Mouse (Mus musculus) heart, embryonic 16.5 days (tissue): ENCODE measurements at regions not wholly inside any gene's neighbourhood (a gene's known extent, or its start where the extent isn't known, plus 50 kb on each side); places are given as distances from the start of the nearest gene placed in this dataset.
"Not testable (repeated sequence)": the region's sequence is repeated elsewhere in the genome, so short reads cannot be mapped to it uniquely, and the experiment has no call there.

Experiments used
- ATAC-seq: fragments of 200-750 bp; cut with Nextera tagmentation; replicated peaks from 2 replicates; pipeline ENCODE4 v1.8.0; 2017; ENCODE audit warnings: moderate number of reproducible peaks; ENCODE audit not compliant: insufficient read depth, low FRiP score; ENCODE audit errors: extremely low read depth
- H3K27ac ChIP-seq: fragments of 300-500 bp; sonication (generic); 2 replicates; pipeline ENCODE4 v1.5.1; 2014; ENCODE audit warnings: mild to moderate bottlenecking, low read length, control low read depth, moderate library complexity
- H3K27me3 ChIP-seq: fragments of 300-500 bp; sonication (generic); 2 replicates; pipeline ENCODE4 v1.6.1; 2014; ENCODE audit warnings: low read length, mixed read lengths; ENCODE audit not compliant: control insufficient read depth, insufficient read depth
- H3K36me3 ChIP-seq: fragments of 300-500 bp; sonication (generic); 2 replicates; pipeline ENCODE4 v1.6.1; 2014; ENCODE audit not compliant: control insufficient read depth, insufficient read depth
- H3K4me1 ChIP-seq: fragments of 300-500 bp; sonication (generic); 2 replicates; pipeline ENCODE4 v1.6.1; 2014; ENCODE audit warnings: low read length, mixed read lengths; ENCODE audit not compliant: control insufficient read depth, insufficient read depth
- H3K4me2 ChIP-seq: fragments of 300-500 bp; sonication (generic); 2 replicates; pipeline ENCODE4 v1.6.1; 2014; ENCODE audit warnings: low read depth, mild to moderate bottlenecking, control low read depth, low read length
- H3K4me3 ChIP-seq: fragments of 300-500 bp; sonication (generic); 2 replicates; pipeline ENCODE4 v1.5.1; 2014; ENCODE audit warnings: mild to moderate bottlenecking, control low read depth, low read length
- H3K9ac ChIP-seq: fragments of 300-500 bp; sonication (generic); 2 replicates; pipeline ENCODE4 v1.6.1; 2014; ENCODE audit warnings: low read length, control low read depth
- H3K9me3 ChIP-seq: fragments of 300-500 bp; sonication (generic); replicated peaks from 2 replicates; pipeline ENCODE4 v1.6.1; 2016; ENCODE audit warnings: low read length; ENCODE audit not compliant: control insufficient read depth
- WGBS: fragments of 180-500 bp; shearing (Covaris S2); extraction: QIAGEN DNeasy Blood & Tissue Kit; methylation state at CpG from one replicate; pipeline ENCODE4 v1.1.7; 2014; 5-methylcytosine and 5-hydroxymethylcytosine counted together

DNA sequence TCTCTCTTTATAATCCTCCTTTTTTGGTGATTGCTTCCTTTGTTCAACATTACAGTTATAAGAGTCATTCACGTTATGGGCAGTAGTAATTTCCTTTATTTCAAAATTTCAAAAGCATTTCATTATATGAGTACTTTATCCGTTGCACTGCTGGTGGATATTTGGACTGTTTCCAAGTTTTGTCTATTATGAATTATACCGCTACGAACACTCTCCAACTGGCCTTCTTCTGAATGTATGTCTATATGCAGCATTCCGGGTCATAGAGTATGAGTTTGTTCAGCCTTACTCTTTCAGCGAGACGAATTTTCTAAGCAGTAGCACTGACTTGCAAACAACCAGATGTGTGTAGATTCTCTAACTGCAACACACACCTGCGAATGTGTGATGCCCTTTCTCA is 57.8 kb downstream of the Dusp6 start:
- no peaks in the 10 kb centered on the region for H3K36me3 ChIP-seq
- no peaks in the 10 kb centered on the region for H3K27me3 ChIP-seq
- 68% methylated on average over 8 of the region's 8 CpGs for WGBS
- no peak overlapping the region for H3K27ac ChIP-seq
- no peaks in the 10 kb centered on the region for H3K9me3 ChIP-seq
- no peak overlapping the region for H3K9ac ChIP-seq
- no peak overlapping the region for H3K4me3 ChIP-seq
- no peak for ATAC-seq
- no peak overlapping the region for H3K4me2 ChIP-seq
- no peaks in the 10 kb centered on the region for H3K4me1 ChIP-seq

DNA sequence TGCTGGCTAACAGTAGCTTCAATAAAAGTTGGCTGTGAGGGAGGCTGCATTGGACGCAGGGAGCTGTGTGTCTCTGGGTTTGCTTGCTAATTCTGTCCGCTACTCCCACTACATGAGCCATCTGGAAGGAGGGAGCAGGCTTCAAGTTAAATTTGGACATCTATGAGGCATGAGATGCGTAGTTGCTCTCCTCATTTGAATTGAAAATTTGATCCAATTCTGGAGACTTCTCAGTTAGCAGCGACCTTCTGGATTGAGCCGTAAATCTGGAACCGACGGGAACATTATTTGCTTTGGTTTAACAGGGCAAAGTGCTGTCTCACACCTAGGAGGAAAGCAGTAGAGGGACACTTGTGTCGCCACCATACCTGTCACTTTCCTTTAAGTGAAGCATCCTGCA is 60.3 kb downstream of the Dusp6 start:
- no peaks in the 10 kb centered on the region for H3K9me3 ChIP-seq
- H3K4me2 ChIP-seq: no peak overlapping the region
- no peaks in the 10 kb centered on the region for H3K27me3 ChIP-seq
- no peak overlapping the region for H3K4me3 ChIP-seq
- H3K27ac ChIP-seq: no peak overlapping the region
- no peaks in the 10 kb centered on the region for H3K4me1 ChIP-seq
- H3K9ac ChIP-seq: no peak overlapping the region
- WGBS: 86% methylated on average over 8 of the region's 8 CpGs
- no peak for ATAC-seq
- H3K36me3 ChIP-seq: no peaks in the 10 kb centered on the region

DNA sequence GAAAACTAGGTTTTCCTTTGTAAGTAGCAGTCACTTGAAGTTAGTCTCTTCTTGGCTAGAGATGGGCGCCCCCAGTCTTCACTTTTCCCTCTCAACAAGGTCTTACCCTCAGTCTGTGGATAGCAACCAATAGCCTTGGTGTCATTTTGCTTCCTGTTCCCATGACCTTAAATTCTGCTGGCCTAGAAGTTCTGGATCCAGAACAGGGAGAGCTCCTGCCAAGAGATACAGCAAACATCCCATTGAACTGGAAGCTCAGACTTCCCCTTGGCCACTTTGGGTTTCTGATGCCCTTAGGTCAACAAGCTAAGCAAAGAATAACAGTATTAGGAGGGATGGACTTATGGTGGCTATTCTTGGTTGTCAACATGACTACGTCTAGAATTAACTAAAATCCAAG is 64.5 kb downstream of the Dusp6 start:
- peak; percentile 49 for ATAC-seq
- H3K27ac ChIP-seq: no peak overlapping the region

DNA sequence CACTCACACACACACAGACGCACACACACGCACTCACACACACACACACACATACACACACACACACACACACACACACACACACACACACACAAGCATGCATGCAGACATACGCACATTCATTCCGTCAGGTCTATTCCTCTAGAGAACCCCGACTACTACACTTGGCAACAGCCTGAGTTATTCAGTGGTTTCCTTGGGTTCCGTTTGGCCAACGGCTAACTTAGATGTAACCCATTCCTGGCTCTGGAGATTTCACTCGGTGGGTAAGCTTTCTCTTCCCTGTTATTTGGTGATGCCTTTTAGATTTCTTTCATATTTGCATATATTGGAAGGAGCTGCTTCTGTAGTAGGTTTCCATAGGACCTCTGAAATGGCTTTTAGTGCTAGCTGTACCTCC is 65.5 kb downstream of the Dusp6 start:
- Histone ChIP-seq H3K9me3 (no peaks in the 10 kb centered on the region), H3K27me3 (no peaks in the 10 kb centered on the region), H3K4me3 (no peak overlapping the region), H3K4me2 (no peak overlapping the region), H3K36me3 (no peaks in the 10 kb centered on the region), H3K4me1 (0 out of 2 replicates have a peak, but pooled peaks cover 4% of the 10 kb centered on the region), H3K9ac (no peak overlapping the region), H3K27ac (no peak overlapping the region)
- no peak for ATAC-seq
- WGBS: 90% methylated on average over 8 of the region's 8 CpGs

More for the DNA sequence above, 64.5 kb downstream of the Dusp6 start:
- 84% methylated on average over 2 of the region's 2 CpGs for WGBS
- Histone ChIP-seq H3K9ac (no peak overlapping the region), H3K4me3 (no peak overlapping the region), H3K36me3 (no peaks in the 10 kb centered on the region), H3K27me3 (no peaks in the 10 kb centered on the region), H3K4me1 (0 out of 2 replicates have a peak, but pooled peaks cover 4% of the 10 kb centered on the region), H3K4me2 (no peak overlapping the region), H3K9me3 (no peaks in the 10 kb centered on the region)

DNA sequence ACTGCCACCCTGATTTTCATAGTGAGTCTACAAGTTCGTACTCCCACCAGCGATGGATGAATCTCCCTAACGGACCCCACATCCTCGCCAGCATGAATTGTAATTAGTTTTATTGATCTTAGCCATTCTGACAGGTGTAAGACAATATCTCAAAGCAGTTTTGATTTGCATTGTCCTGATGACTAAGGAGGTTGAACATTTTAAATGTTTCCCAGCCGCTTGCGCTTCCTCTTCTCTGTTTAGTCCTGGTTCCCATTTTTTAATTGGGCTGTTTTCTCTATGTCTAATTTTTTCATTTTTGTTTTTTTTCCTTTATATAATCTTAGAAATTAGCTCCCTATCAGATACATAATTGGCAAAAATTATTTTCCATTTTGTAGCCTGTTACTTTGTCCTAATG is 66.4 kb downstream of the Dusp6 start:
- ATAC-seq: no peak
- Histone ChIP-seq H3K9ac (no peak overlapping the region), H3K4me3 (no peak overlapping the region), H3K36me3 (no peaks in the 10 kb centered on the region), H3K9me3 (no peaks in the 10 kb centered on the region), H3K27me3 (no peaks in the 10 kb centered on the region), H3K4me1 (0 out of 2 replicates have a peak, but pooled peaks cover 4% of the 10 kb centered on the region), H3K27ac (no peak overlapping the region), H3K4me2 (no peak overlapping the region)
- WGBS: 94% methylated on average over 6 of the region's 6 CpGs

DNA sequence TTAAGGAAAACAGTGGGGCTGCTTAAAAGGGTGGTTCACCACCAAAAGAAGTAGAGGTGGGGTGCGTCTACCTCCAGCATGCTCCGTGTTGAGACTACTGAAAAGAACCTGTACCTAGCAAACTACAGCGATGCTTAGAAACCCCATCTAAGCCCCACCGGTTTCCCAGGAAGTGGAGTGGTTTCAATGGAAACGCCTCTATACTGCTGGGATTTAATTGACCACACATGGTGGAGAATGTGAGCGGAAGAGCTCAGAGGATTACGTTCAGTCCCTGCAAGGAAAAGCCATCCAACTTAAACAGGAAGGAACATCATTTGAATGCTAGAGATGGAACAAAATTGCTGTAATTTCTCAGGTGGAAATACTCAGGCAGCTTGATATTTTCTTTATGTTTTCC is 67.5 kb downstream of the Dusp6 start:
- Histone ChIP-seq H3K36me3 (no peaks in the 10 kb centered on the region), H3K9ac (no peak overlapping the region)

DNA sequence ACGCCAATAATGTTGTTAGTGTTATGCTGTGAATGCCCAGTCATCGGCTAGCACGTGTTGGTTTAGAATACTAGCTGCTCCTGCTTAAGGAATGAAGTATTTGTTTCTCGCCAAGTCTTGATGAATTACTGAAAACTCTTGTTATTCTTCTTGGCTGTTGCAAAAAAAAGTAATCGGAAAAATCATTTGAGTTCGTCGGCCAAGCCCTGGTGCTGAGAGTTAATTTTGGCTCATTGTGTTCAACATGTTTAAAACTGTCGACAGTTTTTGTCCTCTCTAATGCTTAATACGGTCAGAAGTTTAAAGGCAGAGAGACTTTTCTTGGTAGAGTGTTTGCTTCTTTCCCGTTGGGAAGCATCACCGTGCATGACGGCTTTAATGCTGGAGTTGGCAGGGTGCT is 68.8 kb downstream of the Dusp6 start:
- Histone ChIP-seq H3K4me3 (no peak overlapping the region), H3K27me3 (no peaks in the 10 kb centered on the region), H3K27ac (no peak overlapping the region), H3K36me3 (no peaks in the 10 kb centered on the region), H3K4me2 (no peak overlapping the region), H3K4me1 (peaks cover 8% of the 10 kb centered on the region), H3K9me3 (no peaks in the 10 kb centered on the region), H3K9ac (no peak overlapping the region)
- no peak for ATAC-seq
- 59% methylated on average over 12 of the region's 12 CpGs for WGBS

More for the DNA sequence above, 67.5 kb downstream of the Dusp6 start:
- H3K4me3 ChIP-seq: no peak overlapping the region
- H3K27ac ChIP-seq: no peak overlapping the region
- WGBS: 53% methylated on average over 7 of the region's 7 CpGs
- H3K4me1 ChIP-seq: 0 out of 2 replicates have a peak, but pooled peaks cover 4% of the 10 kb centered on the region
- no peaks in the 10 kb centered on the region for H3K27me3 ChIP-seq
- no peak overlapping the region for H3K4me2 ChIP-seq
- no peaks in the 10 kb centered on the region for H3K9me3 ChIP-seq
- no peak for ATAC-seq

DNA sequence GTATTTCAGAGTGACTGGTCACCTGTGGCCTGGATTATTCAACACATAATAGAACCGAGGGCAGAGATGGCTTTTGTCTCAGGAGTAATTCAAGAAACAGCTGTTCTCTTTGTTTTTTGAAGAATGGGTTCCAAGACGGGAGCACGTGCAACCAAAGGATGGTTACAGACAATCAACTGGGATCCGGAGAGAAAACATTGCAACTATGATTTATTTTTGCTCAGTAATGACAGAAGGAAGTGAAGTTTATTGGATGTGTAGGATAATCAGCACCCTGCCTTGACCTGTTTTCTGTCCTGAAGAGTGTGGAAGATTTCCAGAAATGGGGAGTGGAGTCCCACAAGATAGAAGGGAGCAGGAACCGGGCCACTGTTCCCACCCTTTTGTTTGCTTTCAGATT is 70.8 kb downstream of the Dusp6 start:
- Histone ChIP-seq H3K4me1 (peaks cover 10% of the 10 kb centered on the region), H3K36me3 (no peaks in the 10 kb centered on the region), H3K27ac (no peak overlapping the region), H3K27me3 (no peaks in the 10 kb centered on the region), H3K9me3 (no peaks in the 10 kb centered on the region), H3K9ac (no peak overlapping the region), H3K4me3 (no peak overlapping the region), H3K4me2 (no peak overlapping the region)
- WGBS: 69% methylated on average over 5 of the region's 5 CpGs
- ATAC-seq: no peak

DNA sequence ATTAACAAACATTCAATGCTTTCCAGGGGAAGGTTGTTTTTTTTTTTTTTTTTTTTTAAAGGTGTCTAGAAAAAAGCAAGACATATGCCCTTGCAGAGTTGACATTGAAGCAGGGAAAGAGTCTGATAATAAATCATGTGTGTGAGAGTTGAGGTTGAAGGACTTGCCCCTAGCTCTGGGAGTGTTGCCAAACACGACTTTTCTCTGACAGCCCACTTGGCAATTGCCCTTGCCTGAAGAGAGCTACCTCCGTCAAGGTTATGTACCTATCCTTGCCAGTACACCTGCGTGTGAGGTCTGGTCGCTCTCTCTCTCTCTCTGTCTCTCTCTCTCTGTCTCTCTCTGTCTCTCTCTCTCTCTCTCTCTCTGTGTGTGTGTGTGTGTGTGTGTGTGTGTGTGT is 73.1 kb downstream of the Dusp6 start:
- Histone ChIP-seq H3K4me3 (no peak overlapping the region), H3K27me3 (no peaks in the 10 kb centered on the region), H3K9ac (no peak overlapping the region), H3K9me3 (no peaks in the 10 kb centered on the region), H3K4me2 (no peak overlapping the region), H3K27ac (peak overlapping the region; percentile 46; the same call in 1 of the 2 replicates), H3K36me3 (no peaks in the 10 kb centered on the region), H3K4me1 (peaks cover 9% of the 10 kb centered on the region)
- peak; percentile 89 for ATAC-seq
- WGBS: 30% methylated on average over 4 of the region's 4 CpGs

DNA sequence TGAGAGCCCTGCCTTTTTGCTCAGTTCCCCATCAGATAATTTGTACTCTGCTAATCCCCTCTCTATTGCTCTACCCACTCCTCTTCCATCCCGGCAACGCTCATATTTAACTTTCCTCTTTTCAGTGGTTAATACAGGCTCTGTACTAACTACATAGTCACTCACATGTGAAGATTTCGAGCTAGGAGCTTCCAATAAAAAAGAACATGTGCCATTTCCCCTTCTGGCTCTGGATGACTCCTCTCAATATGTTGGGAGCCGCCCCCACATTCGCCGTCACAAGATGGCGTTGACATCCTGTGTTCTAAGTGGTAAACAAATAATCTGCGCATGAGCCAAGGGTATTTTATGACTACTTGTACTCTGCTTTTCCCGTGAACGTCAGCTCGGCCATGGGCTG is 75.8 kb downstream of the Dusp6 start:
- not testable (repeated sequence) for ATAC-seq, H3K4me2 ChIP-seq, H3K4me3 ChIP-seq, H3K9ac ChIP-seq, H3K27ac ChIP-seq, H3K4me1 ChIP-seq, H3K9me3 ChIP-seq, H3K36me3 ChIP-seq, H3K27me3 ChIP-seq
- 92% methylated on average over 8 of the region's 11 CpGs for WGBS
